Mouse (Mus musculus) cerebellum, adult 2 months (tissue): ENCODE measurements at regions not wholly inside any gene's neighbourhood (a gene's known extent, or its start where the extent isn't known, plus 50 kb on each side); places are given as distances from the start of the nearest gene placed in this dataset.

Experiments used
- CTCF ChIP-seq: fragments of 200-500 bp; IDR thresholded peaks from 2 replicates; pipeline ENCODE4 v1.5.1; 2011; ENCODE audit warnings: low read depth, mild to moderate bottlenecking, control low read depth, low read length, moderate library complexity, borderline replicate concordance; ENCODE audit not compliant: insufficient read depth
- POLR2A ChIP-seq: fragments of 200-500 bp; IDR thresholded peaks from 2 replicates; pipeline ENCODE4 v1.6.1; 2011; ENCODE audit warnings: low read length, control low read depth, borderline replicate concordance; ENCODE audit not compliant: insufficient read depth

GRCm38 (mm10) chr10:37211305-37211704 lies 72.6 kb upstream of the Marcks start:
- TF ChIP-seq POLR2A (no peak), CTCF (no peak)
